Mouse (Mus musculus): ENCODE results near the gene Hprt. TPM values are rescaled to one million over a fixed set of nuclear protein-coding genes. Genes with fewer than 3 reads are reported as not detected.

The Hprt gene
- 192 TPM for polyA plus RNA-seq (2017; shearing (Covaris generic))

GRCm38 (mm10) chrX:52987905-52988783 lies at the start of gene Hprt:
TSS of gene Hprt (plus strand) at chrX:52988137.

Other genes with a start within 250 kb of the Hprt start
- not detected for gene Ccdc160, start 196.9 kb upstream of the Hprt start, polyA plus RNA-seq (2017; shearing (Covaris generic))
- 109 TPM for gene Phf6, start 75.9 kb upstream of the Hprt start, polyA plus RNA-seq (2017; shearing (Covaris generic))